Mouse (Mus musculus): ENCODE measurements around the gene Sptlc3. TPM values are rescaled to one million over a fixed set of nuclear protein-coding genes. Genes with fewer than 3 reads are reported as not detected.
A peak's percentile ranks its signal among the peaks of the same experiment; 100 is the strongest.

Sptlc3 gene
- polyA plus RNA-seq, 1 experiment from 2014 or later = 1.00 TPM

- Histone ChIP-seq H3K27ac (replicated peaks) (no peak overlapping the region), H3K9me3 (no peaks in the 10 kb centered on the region), H3K27me3 (replicated peaks; ENCODE audit: low read depth, poor library complexity, severe bottlenecking) (no peaks in the 10 kb centered on the region), H3K36me3 (replicated peaks) (no peaks in the 10 kb centered on the region), H3K4me3 (no peak overlapping the region), H3K4me1 (no peaks in the 10 kb centered on the region)
- WGBS = 48% methylated on average over 7 of the region's 7 CpGs
- no peak for DNase-seq (ENCODE audit: low spot score)
These were observed 108.0 kb downstream of the Sptlc3 start for GRCm38 (mm10) chr2:139601543-139602194.

GRCm38 (mm10) chr2:139608167-139608566 is 114.5 kb downstream of the Sptlc3 start:
- no peak for DNase-seq (ENCODE audit: low spot score)
- no peaks in the 10 kb centered on the region for H3K36me3 ChIP-seq (replicated peaks)
- WGBS = 15% methylated on average over 3 of the region's 3 CpGs
- peaks cover 11% of the 10 kb centered on the region; the same call in 1 of the 2 replicates for H3K27me3 ChIP-seq (replicated peaks; ENCODE audit: low read depth, poor library complexity, severe bottlenecking)
- no peaks in the 10 kb centered on the region for H3K9me3 ChIP-seq
- peak overlapping the region; percentile 71 for H3K27ac ChIP-seq (replicated peaks)
- H3K4me3 ChIP-seq = peak overlapping the region; percentile 34; the same call in 1 of the 2 replicates
- peaks cover 33% of the 10 kb centered on the region for H3K4me1 ChIP-seq

- peak; percentile 69 for DNase-seq (ENCODE audit: low spot score)
- Histone ChIP-seq H3K36me3 (replicated peaks) (no peaks in the 10 kb centered on the region), H3K27ac (replicated peaks) (peak overlapping the region; percentile 71), H3K4me1 (peaks cover 39% of the 10 kb centered on the region), H3K4me3 (peak overlapping the region; percentile 34), H3K27me3 (replicated peaks; ENCODE audit: low read depth, poor library complexity, severe bottlenecking) (peaks cover 14% of the 10 kb centered on the region; the same call in 1 of the 2 replicates), H3K9me3 (no peaks in the 10 kb centered on the region)
- WGBS = 2% methylated on average over 7 of the region's 7 CpGs
These were observed 115.1 kb downstream of the Sptlc3 start for GRCm38 (mm10) chr2:139608810-139609209.

- peak overlapping the region; percentile 71; the same call in 1 of the 2 replicates for H3K27ac ChIP-seq (replicated peaks)
- H3K4me1 ChIP-seq = peaks cover 43% of the 10 kb centered on the region
- H3K4me3 ChIP-seq = peak overlapping the region; percentile 34
- H3K27me3 ChIP-seq (replicated peaks; ENCODE audit: low read depth, poor library complexity, severe bottlenecking) = peaks cover 17% of the 10 kb centered on the region; the same call in 1 of the 2 replicates
- no peaks in the 10 kb centered on the region for H3K9me3 ChIP-seq
- WGBS = 18% methylated on average over 7 of the region's 7 CpGs
- H3K36me3 ChIP-seq (replicated peaks) = no peaks in the 10 kb centered on the region
- no peak for DNase-seq (ENCODE audit: low spot score)
These were observed 115.5 kb downstream of the Sptlc3 start for GRCm38 (mm10) chr2:139609231-139609630.

GRCm38 (mm10) chr2:139609662-139610291 is 116.1 kb downstream of the Sptlc3 start:
- Histone ChIP-seq H3K4me3 (peak overlapping the region; percentile 34; the same call in 1 of the 2 replicates), H3K4me1 (peaks cover 49% of the 10 kb centered on the region), H3K27ac (replicated peaks) (peak overlapping the region; percentile 71; the same call in 1 of the 2 replicates)

GRCm38 (mm10) chr2:139612410-139613107 is 118.8 kb downstream of the Sptlc3 start:
- peaks cover 54% of the 10 kb centered on the region for H3K4me1 ChIP-seq
- DNase-seq (ENCODE audit: low spot score) = no peak
- no peaks in the 10 kb centered on the region for H3K36me3 ChIP-seq (replicated peaks)
- H3K27me3 ChIP-seq (replicated peaks; ENCODE audit: low read depth, poor library complexity, severe bottlenecking) = peaks cover 17% of the 10 kb centered on the region; the same call in 1 of the 2 replicates
- no peak overlapping the region for H3K4me3 ChIP-seq
- 68% methylated on average over 10 of the region's 10 CpGs for WGBS
- no peak overlapping the region for H3K27ac ChIP-seq (replicated peaks)
- H3K9me3 ChIP-seq = no peaks in the 10 kb centered on the region

More at GRCm38 (mm10) chr2:139609662-139610291, 116.1 kb downstream of the Sptlc3 start:
- WGBS = 14% methylated on average over 8 of the region's 8 CpGs
- peak; percentile 66 for DNase-seq (ENCODE audit: low spot score)
- Histone ChIP-seq H3K27me3 (replicated peaks; ENCODE audit: low read depth, poor library complexity, severe bottlenecking) (peaks cover 17% of the 10 kb centered on the region; the same call in 1 of the 2 replicates), H3K36me3 (replicated peaks) (no peaks in the 10 kb centered on the region), H3K9me3 (no peaks in the 10 kb centered on the region)

GRCm38 (mm10) chr2:139626496-139626895 is 132.8 kb downstream of the Sptlc3 start:
- Histone ChIP-seq H3K4me1 (no peaks in the 10 kb centered on the region), H3K36me3 (replicated peaks) (no peaks in the 10 kb centered on the region), H3K9me3 (no peaks in the 10 kb centered on the region), H3K4me3 (no peak overlapping the region), H3K27me3 (replicated peaks; ENCODE audit: low read depth, poor library complexity, severe bottlenecking) (no peaks in the 10 kb centered on the region), H3K27ac (replicated peaks) (no peak overlapping the region)
- WGBS = 84% methylated on average over 1 of the region's 1 CpGs
- DNase-seq (ENCODE audit: low spot score) = no peak

- H3K36me3 ChIP-seq (replicated peaks) = no peaks in the 10 kb centered on the region
- no peak overlapping the region for H3K4me3 ChIP-seq
- H3K27me3 ChIP-seq (replicated peaks; ENCODE audit: low read depth, poor library complexity, severe bottlenecking) = no peaks in the 10 kb centered on the region
- no peaks in the 10 kb centered on the region for H3K4me1 ChIP-seq
- H3K9me3 ChIP-seq = no peaks in the 10 kb centered on the region
- no peak overlapping the region for H3K27ac ChIP-seq (replicated peaks)
- WGBS = 87% methylated on average over 4 of the region's 4 CpGs
- DNase-seq (ENCODE audit: low spot score) = no peak
These were observed 135.0 kb downstream of the Sptlc3 start for GRCm38 (mm10) chr2:139628731-139629130.

- no peak for DNase-seq (ENCODE audit: low spot score)
- 88% methylated on average over 3 of the region's 3 CpGs for WGBS
- Histone ChIP-seq H3K27ac (replicated peaks) (no peak overlapping the region), H3K36me3 (replicated peaks) (no peaks in the 10 kb centered on the region), H3K4me3 (no peak overlapping the region), H3K4me1 (no peaks in the 10 kb centered on the region), H3K27me3 (replicated peaks; ENCODE audit: low read depth, poor library complexity, severe bottlenecking) (no peaks in the 10 kb centered on the region), H3K9me3 (no peaks in the 10 kb centered on the region)
These were observed 135.9 kb downstream of the Sptlc3 start for GRCm38 (mm10) chr2:139629653-139630052.

GRCm38 (mm10) chr2:139634506-139634905 is 140.8 kb downstream of the Sptlc3 start:
- WGBS = 75% methylated on average over 4 of the region's 4 CpGs
- Histone ChIP-seq H3K4me1 (no peaks in the 10 kb centered on the region), H3K36me3 (replicated peaks) (no peaks in the 10 kb centered on the region), H3K9me3 (no peaks in the 10 kb centered on the region), H3K27me3 (replicated peaks; ENCODE audit: low read depth, poor library complexity, severe bottlenecking) (no peaks in the 10 kb centered on the region), H3K27ac (replicated peaks) (no peak overlapping the region), H3K4me3 (no peak overlapping the region)
- DNase-seq (ENCODE audit: low spot score) = no peak

GRCm38 (mm10) chr2:139637861-139638260 is 144.1 kb downstream of the Sptlc3 start:
- no peak overlapping the region for H3K4me3 ChIP-seq
- H3K27ac ChIP-seq (replicated peaks) = no peak overlapping the region
- 53% methylated on average over 2 of the region's 2 CpGs for WGBS
- H3K36me3 ChIP-seq (replicated peaks) = no peaks in the 10 kb centered on the region
- no peak for DNase-seq (ENCODE audit: low spot score)
- H3K9me3 ChIP-seq = no peaks in the 10 kb centered on the region
- no peaks in the 10 kb centered on the region for H3K4me1 ChIP-seq
- H3K27me3 ChIP-seq (replicated peaks; ENCODE audit: low read depth, poor library complexity, severe bottlenecking) = no peaks in the 10 kb centered on the region

- 46% methylated on average over 7 of the region's 7 CpGs for WGBS
- Histone ChIP-seq H3K4me1 (no peaks in the 10 kb centered on the region), H3K27ac (replicated peaks) (no peak overlapping the region), H3K9me3 (no peaks in the 10 kb centered on the region), H3K4me3 (no peak overlapping the region), H3K27me3 (replicated peaks; ENCODE audit: low read depth, poor library complexity, severe bottlenecking) (no peaks in the 10 kb centered on the region), H3K36me3 (replicated peaks) (no peaks in the 10 kb centered on the region)
- no peak for DNase-seq (ENCODE audit: low spot score)
These were observed 148.2 kb downstream of the Sptlc3 start for GRCm38 (mm10) chr2:139641757-139642385.
